ENCODE assay signal across 14 mouse cellular contexts in the genomic region with DNA sequence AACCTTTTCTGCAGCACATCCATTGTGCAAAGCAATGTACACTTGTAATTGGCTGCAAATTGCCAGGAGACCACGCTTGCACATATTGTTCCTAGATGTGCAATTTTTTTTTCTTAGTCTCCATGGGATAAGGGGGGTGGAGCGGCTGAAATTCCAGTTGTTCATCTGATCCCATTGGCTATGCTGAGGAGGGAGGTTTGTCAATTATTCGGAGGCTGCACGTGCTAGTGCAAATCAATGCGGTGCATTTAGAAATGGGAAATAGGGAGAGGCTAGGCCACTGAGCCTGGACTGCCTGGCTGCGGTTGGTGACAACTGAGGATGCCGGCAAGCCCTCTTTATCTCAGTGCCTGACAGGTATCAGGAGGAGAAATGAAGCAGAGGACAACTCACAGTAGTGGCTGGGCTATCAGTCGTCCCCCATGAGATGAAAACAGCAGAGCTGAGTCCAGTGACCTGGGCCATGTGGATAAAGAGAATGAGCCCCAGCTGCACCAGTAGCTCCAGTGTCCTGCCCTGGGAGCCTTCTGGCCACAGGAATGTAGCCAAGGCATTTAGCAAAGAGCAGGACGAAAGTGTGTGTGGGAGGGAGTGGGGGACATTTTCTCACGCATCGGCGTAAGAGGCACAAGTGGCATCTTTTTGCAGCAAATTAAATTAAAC.
DNase-seq lines count a peak whose midpoint lies in the region; ATAC-seq and TF ChIP-seq lines count a peak whose summit lies in the region.
"Had no signal": no experiment of that assay in that cellular context is flagged by ENCODE, and none has a peak within 500 bp of the region (broad histone marks: within the 10 kb centered on the region; RNA-seq: fewer than 3 reads in every experiment).

No protein-coding gene starts in this region.

- H3K27me3 ChIP-seq in forebrain, embryonic 12.5 days: peaks cover 8% of the 10 kb centered on the region; the same call in 1 of the 2 replicates
- no peaks in the 10 kb centered on the region for H3K27me3 ChIP-seq in hindbrain, embryonic 15.5 days
- no peaks in the 10 kb centered on the region for H3K27me3 ChIP-seq in midbrain, postnatal 0 days (ENCODE audit: insufficient read depth, low read length)
- H3K27me3 ChIP-seq: liver, embryonic 12.5 days had no signal

- peak; percentile 77 for ATAC-seq in forebrain, embryonic 12.5 days (ENCODE audit: low FRiP score)
- ATAC-seq in hindbrain, embryonic 15.5 days (ENCODE audit: low FRiP score, low read depth): peak; percentile 76
- ATAC-seq in midbrain, postnatal 0 days (ENCODE audit: low FRiP score): no peak; the same call in 1 of the 2 replicates
- ATAC-seq in erythroblast, adult 5-6 weeks (replicated peaks; ENCODE audit: low FRiP score, poor library complexity, severe bottlenecking): no peak
- ATAC-seq: liver, embryonic 12.5 days had no signal

- WGBS in forebrain, embryonic 12.5 days: 32% methylated on average over 12 of the region's 12 CpGs
- 18% methylated on average over 12 of the region's 12 CpGs for WGBS in hindbrain, embryonic 15.5 days
- WGBS in midbrain, postnatal 0 days: 20% methylated on average over 12 of the region's 12 CpGs

- peak; percentile 18 to 24 for DNase-seq in cerebellum, postnatal 10 days
- no peak for DNase-seq in cerebellum, adult 11-12 months
- DNase-seq in midbrain, postnatal 0 days (ENCODE audit: low spot score): peak; percentile 30
- DNase-seq in gastrocnemius, postnatal 14 days: no peak
- no peak for DNase-seq in urinary bladder, postnatal 36 days (ENCODE audit: low spot score in 2 of 2)
- DNase-seq: adrenal gland, postnatal 14 days; heart, adult 18-20 months; heart, postnatal 10 days; kidney, adult 2 months; lung, postnatal 10 days had no signal

- TF ChIP-seq CTCF in midbrain, postnatal 0 days (IDR thresholded peaks at IDR 0.05): no peak

- no peaks in the 10 kb centered on the region for H3K9me3 ChIP-seq in forebrain, embryonic 12.5 days
- no peaks in the 10 kb centered on the region for H3K9me3 ChIP-seq in hindbrain, embryonic 15.5 days
- H3K9me3 ChIP-seq in midbrain, postnatal 0 days (ENCODE audit: low read length): no peaks in the 10 kb centered on the region
- H3K9me3 ChIP-seq: liver, embryonic 12.5 days had no signal

- peaks cover 13% of the 10 kb centered on the region for H3K4me1 ChIP-seq in forebrain, embryonic 12.5 days
- peaks cover 18% of the 10 kb centered on the region for H3K4me1 ChIP-seq in hindbrain, embryonic 15.5 days (replicated peaks)
- peaks cover 8% of the 10 kb centered on the region; the same call in 1 of the 2 replicates for H3K4me1 ChIP-seq in midbrain, postnatal 0 days (ENCODE audit: insufficient read depth, low read length)
- H3K4me1 ChIP-seq: liver, embryonic 12.5 days had no signal

- no peaks in the 10 kb centered on the region for H3K36me3 ChIP-seq in forebrain, embryonic 12.5 days (replicated peaks)
- H3K36me3 ChIP-seq in hindbrain, embryonic 15.5 days: no peaks in the 10 kb centered on the region
- H3K36me3 ChIP-seq in midbrain, postnatal 0 days (ENCODE audit: insufficient read depth, low read length): no peaks in the 10 kb centered on the region
- H3K36me3 ChIP-seq: liver, embryonic 12.5 days had no signal

- no peak overlapping the region for H3K27ac ChIP-seq in forebrain, embryonic 12.5 days
- H3K27ac ChIP-seq in hindbrain, embryonic 15.5 days (replicated peaks): peak overlapping the region; percentile 46
- H3K27ac ChIP-seq in midbrain, postnatal 0 days (ENCODE audit: low read depth, low read length): no peak overlapping the region
- H3K27ac ChIP-seq: liver, embryonic 12.5 days had no signal

- H3K4me2 ChIP-seq in forebrain, embryonic 12.5 days: no peak overlapping the region
- H3K4me2 ChIP-seq in hindbrain, embryonic 15.5 days: no peak overlapping the region
- no peak overlapping the region for H3K4me2 ChIP-seq in midbrain, postnatal 0 days (ENCODE audit: low read depth, low read length, poor library complexity, severe bottlenecking)
- H3K4me2 ChIP-seq: liver, embryonic 12.5 days had no signal

- no peak overlapping the region for H3K4me3 ChIP-seq in forebrain, embryonic 12.5 days (replicated peaks)
- H3K4me3 ChIP-seq in hindbrain, embryonic 15.5 days: no peak overlapping the region
- H3K4me3 ChIP-seq in midbrain, postnatal 0 days (ENCODE audit: low read depth, low read length): no peak overlapping the region
- H3K4me3 ChIP-seq: liver, embryonic 12.5 days had no signal

- intact Hi-C loops in gastrocnemius, postnatal 14 days (cut with DNase I; ENCODE audit: low total_unique reads): no loop called here

- no peak overlapping the region for H3K9ac ChIP-seq in forebrain, embryonic 12.5 days
- H3K9ac ChIP-seq in hindbrain, embryonic 15.5 days: no peak overlapping the region
- no peak overlapping the region for H3K9ac ChIP-seq in midbrain, postnatal 0 days (replicated peaks; ENCODE audit: low read length, poor library complexity, severe bottlenecking)
- H3K9ac ChIP-seq: liver, embryonic 12.5 days had no signal

Comparison
In these comparisons a context has a peak if more than half of its experiments do, and no peak if none do; other contexts are left out.
1. DNase-seq: peak in cerebellum, postnatal 10 days (2 of 2) and midbrain, postnatal 0 days (single experiment); none in cerebellum, adult 11-12 months (single experiment), gastrocnemius, postnatal 14 days (single experiment) and urinary bladder, postnatal 36 days (0 of 2).
2. ATAC-seq: peak in forebrain, embryonic 12.5 days (single experiment) and hindbrain, embryonic 15.5 days (single experiment); none in midbrain, postnatal 0 days (single experiment) and erythroblast, adult 5-6 weeks (single experiment).